Mouse (Mus musculus) hindbrain, postnatal 0 days (tissue): ENCODE results near the gene Ptpa. TPM values are rescaled to one million over a fixed set of nuclear protein-coding genes. Genes with fewer than 3 reads are reported as not detected.

ENCODE experiments used
- ATAC-seq: fragments of 200-750 bp; cut with Nextera tagmentation; 2 replicates; pipeline ENCODE4 v1.8.0; 2017; ENCODE audit warnings: mild to moderate bottlenecking, moderate TSS enrichment, moderate library complexity
- DNase-seq: peaks from one replicate; pipeline ENCODE4 v3.0.0-alpha.2; 2015; ENCODE audit warnings: low spot score
- H3K27ac ChIP-seq: fragments of 300-500 bp; sonication (generic); 2 replicates; pipeline ENCODE4 v1.5.1; 2014; ENCODE audit warnings: mild to moderate bottlenecking
- H3K27me3 ChIP-seq: fragments of 300-500 bp; sonication (generic); 2 replicates; pipeline ENCODE4 v1.6.1; 2014; ENCODE audit warnings: low read length, mixed read lengths; ENCODE audit not compliant: insufficient read depth
- H3K36me3 ChIP-seq: fragments of 300-500 bp; sonication (generic); 2 replicates; pipeline ENCODE4 v1.6.1; 2014; ENCODE audit warnings: low read length, mixed read lengths; ENCODE audit not compliant: insufficient read depth
- H3K4me1 ChIP-seq: fragments of 300-500 bp; sonication (generic); 2 replicates; pipeline ENCODE4 v1.6.1; 2014; ENCODE audit warnings: antibody characterized with exemption, low read length, mixed read lengths; ENCODE audit not compliant: insufficient read depth
- H3K4me2 ChIP-seq: fragments of 300-500 bp; sonication (generic); 2 replicates; pipeline ENCODE4 v1.6.1; 2014; ENCODE audit warnings: low read depth, mild to moderate bottlenecking, low read length, moderate library complexity, mixed read lengths
- H3K4me3 ChIP-seq: fragments of 300-500 bp; sonication (generic); 2 replicates; pipeline ENCODE4 v1.5.1; 2014; ENCODE audit warnings: low read length
- H3K9ac ChIP-seq: fragments of 300-500 bp; sonication (generic); replicated peaks from 2 replicates; pipeline ENCODE4 v1.6.1; 2014; ENCODE audit warnings: mild to moderate bottlenecking, low read length, moderate library complexity, mixed read lengths
- H3K9me3 ChIP-seq: fragments of 300-500 bp; sonication (generic); 2 replicates; pipeline ENCODE4 v1.6.1; 2016; ENCODE audit warnings: low read length, mixed read lengths
- CTCF ChIP-seq: IDR thresholded peaks from 2 replicates; pipeline ENCODE4 v1.5.1; 2016; ENCODE audit warnings: antibody characterized with exemption, control low read depth, low read depth
- WGBS: fragments of 180-500 bp; shearing (Covaris S2); extraction: QIAGEN DNeasy Blood & Tissue Kit; methylation state at CpG from one replicate; pipeline ENCODE4 v1.1.7; 2014; 5-methylcytosine and 5-hydroxymethylcytosine counted together
- polyA plus RNA-seq: library from polyadenylated mRNA; unstranded; fragments of >200 nt; fragmentation: Nextera tagmentation; extraction: Ambion mirVana; gene quantifications from 2 replicates; pipeline ENCODE4 v1.2.1, GENCODE M21; 2015
- total RNA-seq: library from RNA; depleted of rRNA; stranded (reverse); fragments of >200 nt; gene quantifications from 2 replicates; pipeline ENCODE4 v1.2.3, GENCODE M21; 2014

Gene Ptpa
- total and polyA plus RNA-seq, 2 experiments from 2014 or later, result 138 to 156 TPM

- no peak for ATAC-seq
- Histone ChIP-seq H3K27me3 (no peaks in the 10 kb centered on the region), H3K4me3 (peak overlapping the region; percentile 80), H3K9ac (peak overlapping the region; percentile 91), H3K27ac (peak overlapping the region; percentile 88), H3K36me3 (no peaks in the 10 kb centered on the region), H3K9me3 (no peaks in the 10 kb centered on the region), H3K4me1 (peaks cover 17% of the 10 kb centered on the region), H3K4me2 (peak overlapping the region; percentile 77)
- 2% methylated on average over 52 of the region's 60 CpGs for WGBS
- TF ChIP-seq CTCF, result no peak
- DNase-seq, result peak; percentile 49
Observed at GRCm38 (mm10) chr2:30472731-30473351, 57.0 kb downstream of the Ptpa start.

DNA sequence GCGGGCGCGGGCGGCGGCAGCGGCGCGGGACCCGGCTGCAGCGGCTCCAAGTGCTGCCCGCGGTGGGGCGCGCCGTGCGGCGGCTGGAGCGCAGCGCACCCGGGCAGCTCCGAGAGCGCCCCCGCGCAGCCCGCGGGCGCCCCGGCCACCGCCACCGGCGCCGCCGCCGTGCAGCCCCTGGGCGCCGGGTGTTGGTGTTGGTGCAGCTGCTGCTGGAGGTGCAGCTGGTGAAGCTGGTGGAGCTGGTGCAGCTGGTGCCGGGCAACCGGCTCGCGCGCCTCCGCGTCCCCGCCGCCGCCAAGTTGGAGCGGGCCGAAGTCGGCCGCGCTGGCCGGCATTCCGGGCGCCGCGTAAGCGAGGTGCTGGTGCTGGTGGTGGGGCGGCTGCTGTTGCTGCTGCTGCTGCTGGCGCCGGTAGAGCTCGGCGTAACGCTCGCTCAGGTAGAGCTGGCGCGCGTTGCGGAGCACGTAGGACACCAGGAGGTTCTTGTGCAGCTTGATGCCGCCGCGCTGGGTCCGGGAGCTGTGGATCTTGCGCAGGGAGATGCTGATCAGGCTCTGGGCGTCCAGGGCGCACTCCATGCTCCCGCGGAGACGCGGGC is 57.7 kb downstream of the Ptpa start:
- Histone ChIP-seq H3K4me3 (peak overlapping the region; percentile 80), H3K27ac (peak overlapping the region; percentile 88), H3K4me1 (peaks cover 17% of the 10 kb centered on the region), H3K27me3 (no peaks in the 10 kb centered on the region), H3K9ac (peak overlapping the region; percentile 91), H3K36me3 (no peaks in the 10 kb centered on the region), H3K9me3 (no peaks in the 10 kb centered on the region), H3K4me2 (peak overlapping the region; percentile 77)
- DNase-seq, result peak; percentile 73
- under 1% methylated on average over 63 of the region's 80 CpGs for WGBS
- no peak for TF ChIP-seq CTCF
- peak; percentile 39 for ATAC-seq

GRCm38 (mm10) chr2:30474039-30474438 is 58.2 kb downstream of the Ptpa start, which contains the start of gene Ier5l:
Gene Ier5l (minus strand): TSS chr2:30474219.
- peak within 1 kb of the TSS; percentile 80 for H3K4me3 ChIP-seq
- WGBS, result under 1% methylated on average over 30 of the region's 37 CpGs
- H3K9ac ChIP-seq, result peak within 1 kb of the TSS; percentile 91
- peaks cover 14% of the 10 kb centered on the region for H3K4me1 ChIP-seq
- H3K27ac ChIP-seq, result peak within 1 kb of the TSS; percentile 88
- DNase-seq (peak; percentile 97), ATAC-seq (peak; percentile 92)
- H3K4me2 ChIP-seq, result peak within 1 kb of the TSS; percentile 77
- no peaks in the 10 kb centered on the region for H3K36me3 ChIP-seq
- H3K9me3 ChIP-seq, result no peaks in the 10 kb centered on the region
- H3K27me3 ChIP-seq, result no peaks in the 10 kb centered on the region
- no peak for TF ChIP-seq CTCF

DNA sequence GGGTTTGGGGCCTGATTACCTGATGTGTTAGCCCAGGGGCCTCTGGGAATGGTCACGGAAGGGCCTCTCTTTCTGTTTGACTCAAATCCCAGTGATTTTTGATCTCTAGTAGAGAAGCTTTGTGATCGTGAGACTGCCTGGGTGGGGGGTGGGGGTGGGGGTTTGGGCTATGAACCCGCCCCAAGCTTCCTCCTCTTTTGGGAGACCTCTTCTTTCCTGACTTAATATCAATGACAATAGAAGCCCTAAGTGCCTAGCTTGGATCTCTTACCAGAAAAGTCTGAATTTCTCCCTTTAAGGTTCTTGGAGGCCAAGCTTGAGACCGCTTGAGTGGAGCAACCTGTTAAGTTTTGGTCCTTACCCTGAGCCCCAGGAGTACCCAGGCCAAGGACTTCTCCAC is 58.9 kb downstream of the Ptpa start:
- H3K9ac ChIP-seq, result no peak overlapping the region; the same call in 1 of the 2 replicates
- WGBS, result 26% methylated on average over 4 of the region's 4 CpGs

GRCm38 (mm10) chr2:30475457-30475856 is 59.6 kb downstream of the Ptpa start:
- Histone ChIP-seq H3K27ac (no peak overlapping the region), H3K4me3 (no peak overlapping the region), H3K9ac (no peak overlapping the region), H3K9me3 (no peaks in the 10 kb centered on the region), H3K4me2 (no peak overlapping the region), H3K4me1 (peaks cover 14% of the 10 kb centered on the region), H3K27me3 (no peaks in the 10 kb centered on the region), H3K36me3 (no peaks in the 10 kb centered on the region)
- WGBS, result 87% methylated on average over 7 of the region's 7 CpGs
- TF ChIP-seq CTCF, result no peak
- DNase-seq (no peak), ATAC-seq (no peak)

More for the DNA sequence above, 58.9 kb downstream of the Ptpa start:
- no peak for ATAC-seq
- no peak for DNase-seq
- Histone ChIP-seq H3K4me3 (peak overlapping the region; percentile 80), H3K9me3 (no peaks in the 10 kb centered on the region), H3K36me3 (no peaks in the 10 kb centered on the region), H3K4me1 (peaks cover 14% of the 10 kb centered on the region), H3K27ac (no peak overlapping the region), H3K27me3 (no peaks in the 10 kb centered on the region), H3K4me2 (peak overlapping the region; percentile 77)
- TF ChIP-seq CTCF, result no peak

- no peak overlapping the region for H3K4me2 ChIP-seq
- WGBS, result 77% methylated on average over 2 of the region's 2 CpGs
- H3K9me3 ChIP-seq, result no peaks in the 10 kb centered on the region
- H3K27ac ChIP-seq, result no peak overlapping the region
- no peaks in the 10 kb centered on the region for H3K27me3 ChIP-seq
- DNase-seq (no peak), ATAC-seq (no peak)
- H3K4me3 ChIP-seq, result no peak overlapping the region
- H3K4me1 ChIP-seq, result peaks cover 10% of the 10 kb centered on the region
- no peak overlapping the region for H3K9ac ChIP-seq
- no peak for TF ChIP-seq CTCF
- no peaks in the 10 kb centered on the region for H3K36me3 ChIP-seq
Observed at GRCm38 (mm10) chr2:30476241-30476640, 60.4 kb downstream of the Ptpa start.

- ATAC-seq, result no peak
- Histone ChIP-seq H3K27ac (no peak overlapping the region), H3K4me1 (peaks cover 5% of the 10 kb centered on the region), H3K4me2 (no peak overlapping the region), H3K27me3 (no peaks in the 10 kb centered on the region), H3K9me3 (no peaks in the 10 kb centered on the region), H3K9ac (no peak overlapping the region), H3K4me3 (no peak overlapping the region), H3K36me3 (no peaks in the 10 kb centered on the region)
- WGBS, result 62% methylated on average over 1 of the region's 1 CpGs
- TF ChIP-seq CTCF, result no peak
- no peak for DNase-seq
Observed at GRCm38 (mm10) chr2:30478526-30478925, 62.7 kb downstream of the Ptpa start.
